Mouse (Mus musculus) embryonic fibroblast, embryonic 13.5 days (primary cell): ENCODE data around the gene Grid2.

Experiments
- CTCF ChIP-seq: IDR thresholded peaks from 2 replicates; pipeline ENCODE4 v1.5.1; 2011; ENCODE audit warnings: mild to moderate bottlenecking, control low read depth, low read length, moderate library complexity, borderline replicate concordance; ENCODE audit not compliant: insufficient read depth
- POLR2A ChIP-seq: IDR thresholded peaks from 2 replicates; pipeline ENCODE4 v1.6.1; 2011; ENCODE audit warnings: low read depth, mild to moderate bottlenecking, control low read depth, low read length, moderate library complexity

GRCm38 (mm10) chr6:64063858-64064257, 808.2 kb downstream of the Grid2 start:
- no peak for TF ChIP-seq CTCF
- no peak for TF ChIP-seq POLR2A
